Comparison of ENCODE assay signal across 19 mouse cellular contexts in the genomic region with DNA sequence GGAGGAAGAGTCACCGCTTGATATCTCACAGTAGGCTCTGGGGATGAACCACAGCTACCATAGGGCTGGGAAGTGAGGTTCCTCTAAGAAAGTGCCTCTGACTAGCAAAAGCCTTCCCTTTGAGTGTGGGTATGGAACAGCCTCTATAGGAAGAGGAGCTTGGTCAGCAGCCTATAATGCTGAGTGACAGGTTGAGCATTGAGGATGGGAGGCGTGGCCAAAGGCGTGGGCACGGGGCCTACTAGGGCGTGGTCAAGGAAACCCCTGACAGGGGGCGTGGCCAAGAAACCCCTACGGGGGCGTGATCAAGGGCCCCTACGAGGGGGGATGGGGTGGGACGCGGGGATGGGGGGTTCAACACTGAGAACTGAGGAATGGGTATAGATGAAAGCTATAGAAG.
DNase-seq lines count a peak whose midpoint lies in the region; ATAC-seq lines count a peak whose summit lies in the region.
"Had no signal": no experiment of that assay in that cellular context is flagged by ENCODE, and none has a peak within 500 bp of the region (broad histone marks: within the 10 kb centered on the region; RNA-seq: fewer than 3 reads in every experiment).

No protein-coding gene starts in this region.

- H3K4me1 ChIP-seq in hindbrain, embryonic 10.5 days (replicated peaks): peaks cover 99% of the 10 kb centered on the region
- H3K4me1 ChIP-seq in hindbrain, embryonic 16.5 days (ENCODE audit: control insufficient read depth, insufficient read depth, low read depth, low read length): peaks cover 39% of the 10 kb centered on the region
- H3K4me1 ChIP-seq in neural tube, embryonic 11.5 days (ENCODE audit: control insufficient read depth, insufficient read depth, low read length): peaks cover 34% of the 10 kb centered on the region
- H3K4me1 ChIP-seq in embryonic facial prominence, embryonic 11.5 days (ENCODE audit: control insufficient read depth, insufficient read depth, low read length): peaks cover 3% of the 10 kb centered on the region
- peaks cover 44% of the 10 kb centered on the region for H3K4me1 ChIP-seq in midbrain, embryonic 16.5 days (ENCODE audit: control insufficient read depth, insufficient read depth, low read length)
- H3K4me1 ChIP-seq in intestine, embryonic 15.5 days (replicated peaks): peaks cover 48% of the 10 kb centered on the region

- H3K9ac ChIP-seq in hindbrain, embryonic 16.5 days (ENCODE audit: low read depth, low read length): no peak overlapping the region
- no peak overlapping the region for H3K9ac ChIP-seq in neural tube, embryonic 11.5 days (ENCODE audit: low read length)
- H3K9ac ChIP-seq in embryonic facial prominence, embryonic 11.5 days (replicated peaks; ENCODE audit: low read length): no peak overlapping the region
- H3K9ac ChIP-seq in midbrain, embryonic 16.5 days (ENCODE audit: low read depth, low read length): no peak overlapping the region
- H3K9ac ChIP-seq in intestine, embryonic 15.5 days: no peak overlapping the region
- H3K9ac ChIP-seq: liver, embryonic 13.5 days; neural tube, embryonic 12.5 days had no signal

- H3K9me3 ChIP-seq in hindbrain, embryonic 10.5 days: no peaks in the 10 kb centered on the region
- H3K9me3 ChIP-seq in hindbrain, embryonic 16.5 days (ENCODE audit: control insufficient read depth, low read length): no peaks in the 10 kb centered on the region
- H3K9me3 ChIP-seq in neural tube, embryonic 11.5 days (ENCODE audit: control insufficient read depth, low read length): no peaks in the 10 kb centered on the region
- H3K9me3 ChIP-seq in embryonic facial prominence, embryonic 11.5 days (replicated peaks; ENCODE audit: control insufficient read depth, low read length): no peaks in the 10 kb centered on the region
- H3K9me3 ChIP-seq in midbrain, embryonic 16.5 days (replicated peaks; ENCODE audit: control insufficient read depth, low read length, poor library complexity, severe bottlenecking): no peaks in the 10 kb centered on the region
- H3K9me3 ChIP-seq in intestine, embryonic 15.5 days: no peaks in the 10 kb centered on the region
- H3K9me3 ChIP-seq: heart, embryonic 10.5 days; liver, embryonic 13.5 days; neural tube, embryonic 12.5 days had no signal

- peak overlapping the region; percentile 1; the same call in 1 of the 2 replicates for H3K4me3 ChIP-seq in hindbrain, embryonic 10.5 days
- no peak overlapping the region for H3K4me3 ChIP-seq in hindbrain, embryonic 16.5 days (ENCODE audit: low read length)
- no peak overlapping the region for H3K4me3 ChIP-seq in neural tube, embryonic 11.5 days (ENCODE audit: low read depth, low read length)
- no peak overlapping the region for H3K4me3 ChIP-seq in embryonic facial prominence, embryonic 11.5 days (ENCODE audit: low read depth, low read length)
- H3K4me3 ChIP-seq in midbrain, embryonic 16.5 days (ENCODE audit: low read depth, low read length): no peak overlapping the region
- no peak overlapping the region for H3K4me3 ChIP-seq in intestine, embryonic 15.5 days (replicated peaks)
- H3K4me3 ChIP-seq: heart, embryonic 10.5 days; liver, embryonic 13.5 days; neural tube, embryonic 12.5 days had no signal

- 15% methylated on average over 11 of the region's 11 CpGs for WGBS in hindbrain, embryonic 10.5 days
- 20% methylated on average over 11 of the region's 11 CpGs for WGBS in hindbrain, embryonic 16.5 days
- 22% methylated on average over 11 of the region's 11 CpGs for WGBS in neural tube, embryonic 11.5 days
- 13% methylated on average over 11 of the region's 11 CpGs for WGBS in embryonic facial prominence, embryonic 11.5 days
- WGBS in midbrain, embryonic 16.5 days: 9% methylated on average over 11 of the region's 11 CpGs
- WGBS in intestine, embryonic 15.5 days: 37% methylated on average over 11 of the region's 11 CpGs

- no peak overlapping the region for H3K4me2 ChIP-seq in hindbrain, embryonic 16.5 days (ENCODE audit: low read length)
- no peak overlapping the region for H3K4me2 ChIP-seq in neural tube, embryonic 11.5 days (ENCODE audit: low read depth)
- no peak overlapping the region for H3K4me2 ChIP-seq in embryonic facial prominence, embryonic 11.5 days (ENCODE audit: low read depth, low read length)
- no peak overlapping the region for H3K4me2 ChIP-seq in midbrain, embryonic 16.5 days (ENCODE audit: low read length)
- H3K4me2 ChIP-seq in intestine, embryonic 15.5 days (replicated peaks): no peak overlapping the region
- H3K4me2 ChIP-seq: liver, embryonic 13.5 days; neural tube, embryonic 12.5 days had no signal

- no peak for ATAC-seq in hindbrain, embryonic 16.5 days
- ATAC-seq in neural tube, embryonic 11.5 days (ENCODE audit: insufficient read depth, low FRiP score, low TSS enrichment): no peak
- ATAC-seq in embryonic facial prominence, embryonic 11.5 days (replicated peaks; ENCODE audit: insufficient number of reproducible peaks, low FRiP score, low TSS enrichment, low read depth): 0 out of 2 replicates have a peak, but pooled peaks have one; percentile 61
- ATAC-seq in midbrain, embryonic 16.5 days: no peak
- ATAC-seq in intestine, embryonic 15.5 days: no peak

- peak; percentile 72 for DNase-seq in hindbrain, embryonic 10.5 days (ENCODE audit: low spot score)
- DNase-seq in neural tube, embryonic 11.5 days (ENCODE audit: low spot score): peak; percentile 32
- DNase-seq in neural tube, embryonic 10.5 days (ENCODE audit: extremely low spot score, low spot score): no peak
- peak; percentile 65 for DNase-seq in embryonic facial prominence, embryonic 11.5 days (ENCODE audit: low spot score)
- no peak for DNase-seq in gastrocnemius, adult 18-20 months (ENCODE audit: low spot score)
- DNase-seq: adrenal gland, postnatal 10 days; cerebellum, adult 2 months; gastrocnemius, postnatal 25 days; heart, postnatal 36 days; kidney, adult 2 months; layer of hippocampus, postnatal 36 days; liver, embryonic 13.5 days; lung, postnatal 14 days; thymus, adult 18-20 months had no signal

- 0 out of 2 replicates have a peak, but pooled peaks cover 3% of the 10 kb centered on the region for H3K36me3 ChIP-seq in hindbrain, embryonic 10.5 days
- no peaks in the 10 kb centered on the region for H3K36me3 ChIP-seq in hindbrain, embryonic 16.5 days (ENCODE audit: control insufficient read depth, insufficient read depth, low read length)
- no peaks in the 10 kb centered on the region for H3K36me3 ChIP-seq in neural tube, embryonic 11.5 days (ENCODE audit: control insufficient read depth, insufficient read depth, low read length)
- no peaks in the 10 kb centered on the region; the same call in 1 of the 2 replicates for H3K36me3 ChIP-seq in embryonic facial prominence, embryonic 11.5 days (replicated peaks; ENCODE audit: control insufficient read depth, insufficient read depth, low read depth, low read length)
- no peaks in the 10 kb centered on the region for H3K36me3 ChIP-seq in midbrain, embryonic 16.5 days (ENCODE audit: control insufficient read depth, insufficient read depth, low read length)
- H3K36me3 ChIP-seq in intestine, embryonic 15.5 days: no peaks in the 10 kb centered on the region
- H3K36me3 ChIP-seq: heart, embryonic 10.5 days; liver, embryonic 13.5 days; neural tube, embryonic 12.5 days had no signal

- H3K27me3 ChIP-seq in hindbrain, embryonic 10.5 days (ENCODE audit: insufficient read depth, poor library complexity, severe bottlenecking): no peaks in the 10 kb centered on the region
- no peaks in the 10 kb centered on the region for H3K27me3 ChIP-seq in hindbrain, embryonic 16.5 days (replicated peaks; ENCODE audit: control insufficient read depth, insufficient read depth, low read length)
- H3K27me3 ChIP-seq in neural tube, embryonic 11.5 days (ENCODE audit: control insufficient read depth, insufficient read depth, low read length): no peaks in the 10 kb centered on the region
- H3K27me3 ChIP-seq in embryonic facial prominence, embryonic 11.5 days (ENCODE audit: control insufficient read depth, insufficient read depth, low read length): no peaks in the 10 kb centered on the region
- no peaks in the 10 kb centered on the region for H3K27me3 ChIP-seq in midbrain, embryonic 16.5 days (ENCODE audit: control insufficient read depth, insufficient read depth, low read depth, low read length)
- H3K27me3 ChIP-seq in intestine, embryonic 15.5 days (replicated peaks): no peaks in the 10 kb centered on the region
- H3K27me3 ChIP-seq: liver, embryonic 13.5 days; neural tube, embryonic 12.5 days had no signal

- H3K27ac ChIP-seq in hindbrain, embryonic 10.5 days: peak overlapping the region; percentile 76
- no peak overlapping the region for H3K27ac ChIP-seq in hindbrain, embryonic 16.5 days (ENCODE audit: low read depth, low read length)
- H3K27ac ChIP-seq in neural tube, embryonic 11.5 days (ENCODE audit: low read depth, low read length): 0 out of 2 replicates have a peak overlapping the region, but pooled peaks have one; percentile 14
- no peak overlapping the region for H3K27ac ChIP-seq in embryonic facial prominence, embryonic 11.5 days (replicated peaks; ENCODE audit: low read depth, low read length)
- peak overlapping the region; percentile 51 for H3K27ac ChIP-seq in midbrain, embryonic 16.5 days (ENCODE audit: low read length)
- H3K27ac ChIP-seq in intestine, embryonic 15.5 days: no peak overlapping the region
- H3K27ac ChIP-seq: heart, embryonic 10.5 days; liver, embryonic 13.5 days; neural tube, embryonic 12.5 days had no signal

Comparison
In these comparisons a context has a peak if more than half of its experiments do, and no peak if none do; other contexts are left out.
1. DNase-seq: peak in hindbrain, embryonic 10.5 days (single experiment), neural tube, embryonic 11.5 days (single experiment) and embryonic facial prominence, embryonic 11.5 days (single experiment); none in neural tube, embryonic 10.5 days (single experiment) and gastrocnemius, adult 18-20 months (single experiment).
2. H3K27ac ChIP-seq: peak in hindbrain, embryonic 10.5 days (single experiment), neural tube, embryonic 11.5 days (single experiment) and midbrain, embryonic 16.5 days (single experiment); none in hindbrain, embryonic 16.5 days (single experiment), embryonic facial prominence, embryonic 11.5 days (single experiment) and intestine, embryonic 15.5 days (single experiment).